Mouse (Mus musculus): ENCODE results near the gene Gm40460. TPM values are rescaled to one million over a fixed set of nuclear protein-coding genes. Genes with fewer than 3 reads are reported as not detected.
"Not testable (repeated sequence)": the region's sequence is repeated elsewhere in the genome, so short reads cannot be mapped to it uniquely, and the experiment has no call there.

Gene Gm40460
- polyA plus RNA-seq, 1 experiment from 2014 or later, result not detected

DNA sequence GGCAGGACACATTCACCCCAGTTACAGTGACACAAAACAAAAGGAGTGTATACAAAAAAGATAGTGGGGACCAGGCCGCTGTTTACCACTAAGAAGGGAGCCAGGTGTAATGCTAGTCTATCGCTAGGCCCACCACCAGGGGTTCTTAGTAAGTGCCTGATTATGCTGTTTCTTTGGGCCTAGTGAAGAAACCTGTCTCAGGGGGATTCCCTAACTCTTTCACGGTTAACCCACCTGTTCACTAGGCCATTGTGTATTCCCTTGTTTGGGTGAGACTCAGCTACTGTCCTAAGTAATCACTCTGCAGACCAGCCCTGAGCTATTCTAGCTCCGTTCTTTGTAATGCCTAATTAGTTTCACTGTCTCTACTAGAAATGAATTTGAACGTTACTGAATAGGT lies 34.0 kb downstream of the Gm40460 start:
- WGBS, result 83% methylated on average over 5 of the region's 5 CpGs

GRCm38 (mm10) chr7:142205488-142205887 lies 35.4 kb downstream of the Gm40460 start:
- ATAC-seq (ENCODE audit: low FRiP score, low TSS enrichment), result no peak
- no peak overlapping the region for H3K27ac ChIP-seq (ENCODE audit: low read depth, low read length)

More for the DNA sequence above, 34.0 kb downstream of the Gm40460 start:
- not testable (repeated sequence) for H3K4me1 ChIP-seq (ENCODE audit: control insufficient read depth, insufficient read depth, low read length); H3K4me2 ChIP-seq (replicated peaks; ENCODE audit: low read depth, low read length); H3K36me3 ChIP-seq (ENCODE audit: control insufficient read depth, insufficient read depth, low read length); H3K4me3 ChIP-seq (ENCODE audit: low read length); ATAC-seq (ENCODE audit: low FRiP score, low TSS enrichment); H3K9ac ChIP-seq (ENCODE audit: low read depth, low read length); H3K9me3 ChIP-seq (ENCODE audit: control insufficient read depth, low read length); H3K27ac ChIP-seq (ENCODE audit: low read depth, low read length); H3K27me3 ChIP-seq (ENCODE audit: control insufficient read depth, insufficient read depth, low read length)

GRCm38 (mm10) chr7:142201064-142201463 lies 39.8 kb downstream of the Gm40460 start, which contains the start of gene Krtap5-3:
Gene Krtap5-3, plus strand, starts transcription at chr7:142201364.
- Histone ChIP-seq H3K36me3 (ENCODE audit: control insufficient read depth, insufficient read depth, low read length) (no peaks in the 10 kb centered on the region), H3K4me3 (ENCODE audit: low read length) (no peak within 1 kb of the TSS), H3K27ac (ENCODE audit: low read depth, low read length) (no peak within 1 kb of the TSS), H3K4me2 (replicated peaks; ENCODE audit: low read depth, low read length) (no peak within 1 kb of the TSS), H3K9me3 (ENCODE audit: control insufficient read depth, low read length) (no peaks in the 10 kb centered on the region), H3K27me3 (ENCODE audit: control insufficient read depth, insufficient read depth, low read length) (no peaks in the 10 kb centered on the region), H3K4me1 (ENCODE audit: control insufficient read depth, insufficient read depth, low read length) (no peaks in the 10 kb centered on the region), H3K9ac (ENCODE audit: low read depth, low read length) (no peak within 1 kb of the TSS)
- no peak for ATAC-seq (ENCODE audit: low FRiP score, low TSS enrichment)
- WGBS, result 8% methylated on average over 1 of the region's 1 CpGs

More at GRCm38 (mm10) chr7:142205488-142205887, 35.4 kb downstream of the Gm40460 start:
- H3K9me3 ChIP-seq (ENCODE audit: control insufficient read depth, low read length), result no peaks in the 10 kb centered on the region
- no peaks in the 10 kb centered on the region for H3K27me3 ChIP-seq (ENCODE audit: control insufficient read depth, insufficient read depth, low read length)
- no peak overlapping the region for H3K4me2 ChIP-seq (replicated peaks; ENCODE audit: low read depth, low read length)
- H3K36me3 ChIP-seq (ENCODE audit: control insufficient read depth, insufficient read depth, low read length), result no peaks in the 10 kb centered on the region
- no peak overlapping the region for H3K9ac ChIP-seq (ENCODE audit: low read depth, low read length)
- no peaks in the 10 kb centered on the region for H3K4me1 ChIP-seq (ENCODE audit: control insufficient read depth, insufficient read depth, low read length)
- no peak overlapping the region for H3K4me3 ChIP-seq (ENCODE audit: low read length)

- Histone ChIP-seq H3K36me3 (ENCODE audit: control insufficient read depth, insufficient read depth, low read length) (no peaks in the 10 kb centered on the region), H3K27me3 (ENCODE audit: control insufficient read depth, insufficient read depth, low read length) (no peaks in the 10 kb centered on the region), H3K4me1 (ENCODE audit: control insufficient read depth, insufficient read depth, low read length) (no peaks in the 10 kb centered on the region), H3K4me2 (replicated peaks; ENCODE audit: low read depth, low read length) (no peak overlapping the region), H3K9ac (ENCODE audit: low read depth, low read length) (no peak overlapping the region), H3K27ac (ENCODE audit: low read depth, low read length) (no peak overlapping the region), H3K4me3 (ENCODE audit: low read length) (no peak overlapping the region), H3K9me3 (ENCODE audit: control insufficient read depth, low read length) (no peaks in the 10 kb centered on the region)
- 80% methylated on average over 2 of the region's 2 CpGs for WGBS
- no peak for ATAC-seq (ENCODE audit: low FRiP score, low TSS enrichment)
These were observed 42.1 kb downstream of the Gm40460 start for GRCm38 (mm10) chr7:142198748-142199147.

Other genes starting within 250 kb of the Gm40460 start
- 63.8 and 65.8 TPM in 2 replicates for gene Mob2, start 180.0 kb downstream of the Gm40460 start, polyA plus RNA-seq (2014; fragmentation: Nextera tagmentation; extraction: Ambion mirVana)
- gene Dusp8, start 145.2 kb downstream of the Gm40460 start, polyA plus RNA-seq (2014; fragmentation: Nextera tagmentation; extraction: Ambion mirVana), result 1.2 and 1.3 TPM in 2 replicates
- gene Gm45618, start 120.3 kb downstream of the Gm40460 start, polyA plus RNA-seq (2014; fragmentation: Nextera tagmentation; extraction: Ambion mirVana), result not detected in 2 replicates
- gene Gm39115, start 105.0 kb downstream of the Gm40460 start, polyA plus RNA-seq (2014; fragmentation: Nextera tagmentation; extraction: Ambion mirVana), result not detected in 2 replicates
- not detected in 2 replicates for gene Gm45337, start 96.5 kb downstream of the Gm40460 start, polyA plus RNA-seq (2014; fragmentation: Nextera tagmentation; extraction: Ambion mirVana)
- gene Gm29735, start 84.0 kb downstream of the Gm40460 start, polyA plus RNA-seq (2014; fragmentation: Nextera tagmentation; extraction: Ambion mirVana), result not detected in 2 replicates
- gene Gm4553, start 75.3 kb downstream of the Gm40460 start, polyA plus RNA-seq (2014; fragmentation: Nextera tagmentation; extraction: Ambion mirVana), result not detected in 2 replicates
- not detected in 2 replicates for gene Krtap5-2, start 65.1 kb downstream of the Gm40460 start, polyA plus RNA-seq (2014; fragmentation: Nextera tagmentation; extraction: Ambion mirVana)
- not detected in 2 replicates for gene Gm10153, start 50.7 kb downstream of the Gm40460 start, polyA plus RNA-seq (2014; fragmentation: Nextera tagmentation; extraction: Ambion mirVana)
- not detected in 2 replicates for gene Krtap5-3, start 39.7 kb downstream of the Gm40460 start, polyA plus RNA-seq (2014; fragmentation: Nextera tagmentation; extraction: Ambion mirVana)
- gene Gm7579, start 29.2 kb downstream of the Gm40460 start, polyA plus RNA-seq (2014; fragmentation: Nextera tagmentation; extraction: Ambion mirVana), result not detected in 2 replicates
- not detected in 2 replicates for gene Krtap5-5, start 11.1 kb downstream of the Gm40460 start, polyA plus RNA-seq (2014; fragmentation: Nextera tagmentation; extraction: Ambion mirVana)
- gene Gm2431, start 17.3 kb upstream of the Gm40460 start, polyA plus RNA-seq (2014; fragmentation: Nextera tagmentation; extraction: Ambion mirVana), result not detected in 2 replicates
- not detected in 2 replicates for gene Gm4559, start 33.3 kb upstream of the Gm40460 start, polyA plus RNA-seq (2014; fragmentation: Nextera tagmentation; extraction: Ambion mirVana)
- not detected in 2 replicates for gene Krtap5-1, start 56.0 kb upstream of the Gm40460 start, polyA plus RNA-seq (2014; fragmentation: Nextera tagmentation; extraction: Ambion mirVana)
- not detected in 2 replicates for gene Krtap5-4, start 62.5 kb upstream of the Gm40460 start, polyA plus RNA-seq (2014; fragmentation: Nextera tagmentation; extraction: Ambion mirVana)
- 1.4 and 1.7 TPM in 2 replicates for gene Ifitm10, start 132.7 kb upstream of the Gm40460 start, polyA plus RNA-seq (2014; fragmentation: Nextera tagmentation; extraction: Ambion mirVana)
- not detected in 2 replicates for gene Gm49369, start 141.6 kb upstream of the Gm40460 start, polyA plus RNA-seq (2014; fragmentation: Nextera tagmentation; extraction: Ambion mirVana)
- gene Ctsd, start 147.0 kb upstream of the Gm40460 start, polyA plus RNA-seq (2014; fragmentation: Nextera tagmentation; extraction: Ambion mirVana), result 223 and 260 TPM in 2 replicates
- not detected in 2 replicates for gene Syt8, start 193.8 kb upstream of the Gm40460 start, polyA plus RNA-seq (2014; fragmentation: Nextera tagmentation; extraction: Ambion mirVana)
- 3.1 and 3.7 TPM in 2 replicates for gene Tnni2, start 200.7 kb upstream of the Gm40460 start, polyA plus RNA-seq (2014; fragmentation: Nextera tagmentation; extraction: Ambion mirVana)
- gene Lsp1, start 219.7 kb upstream of the Gm40460 start, polyA plus RNA-seq (2014; fragmentation: Nextera tagmentation; extraction: Ambion mirVana), result 92.8 and 124 TPM in 2 replicates

Measured in kidney, embryonic 14.5 days (tissue).